Mouse (Mus musculus) brain, adult 2 months (tissue): ENCODE results near the gene Rtl1.
A peak's percentile ranks its signal among the peaks of the same experiment; 100 is the strongest.

ENCODE experiments used
- DNase-seq: peaks from one replicate; pipeline ENCODE4 v3.0.0; 2011; ENCODE audit warnings: low read depth, low spot score

The Rtl1 gene

DNA sequence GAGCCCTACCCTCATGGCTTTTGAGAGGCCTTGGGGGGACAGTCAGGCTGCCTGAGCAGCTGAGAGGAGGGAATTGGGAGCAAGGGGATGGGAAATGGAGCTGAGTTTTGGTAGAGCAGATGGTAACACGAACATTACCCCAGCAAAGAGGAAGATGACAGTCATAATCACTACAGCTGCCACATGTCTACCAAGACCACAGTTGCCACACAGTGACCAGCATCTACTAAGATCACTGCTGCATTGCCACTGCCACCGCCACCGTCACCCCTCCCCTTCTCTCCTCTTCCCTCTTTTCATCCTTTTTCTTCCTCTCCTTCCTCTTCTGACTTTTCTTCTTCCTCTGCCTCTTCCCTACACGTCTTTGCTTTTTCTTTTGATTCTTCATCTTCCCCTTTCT is 27.9 kb downstream of the Rtl1 start:
- DNase-seq: no peak

DNA sequence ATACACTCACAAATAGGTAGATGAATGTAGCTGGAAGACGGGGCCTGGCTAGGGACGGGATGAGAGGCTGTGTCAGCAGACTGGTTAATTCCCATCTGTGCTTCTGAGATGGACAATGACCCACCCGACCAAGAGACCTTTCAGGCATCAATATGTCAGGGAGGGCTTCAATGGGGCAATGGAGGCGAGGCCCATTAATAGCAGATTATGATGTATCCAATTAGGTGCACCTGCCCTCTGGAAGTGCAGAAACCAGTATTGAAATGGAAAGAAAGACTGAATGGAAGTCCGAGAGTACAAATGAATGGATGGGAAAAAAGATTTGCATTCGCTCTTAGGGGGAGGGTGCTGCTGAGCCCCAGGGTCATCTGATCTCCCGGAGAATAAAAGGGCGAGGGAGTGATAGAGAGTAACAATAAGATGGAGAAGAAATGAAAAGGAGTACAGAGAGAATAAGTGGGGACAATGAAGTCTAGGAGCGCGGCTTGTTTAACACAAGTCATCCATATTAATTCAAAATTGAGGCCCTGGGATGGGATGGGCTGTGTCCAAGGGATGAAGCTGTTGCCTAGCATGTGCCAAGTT is 39.9 kb downstream of the Rtl1 start:
- no peak for DNase-seq

DNA sequence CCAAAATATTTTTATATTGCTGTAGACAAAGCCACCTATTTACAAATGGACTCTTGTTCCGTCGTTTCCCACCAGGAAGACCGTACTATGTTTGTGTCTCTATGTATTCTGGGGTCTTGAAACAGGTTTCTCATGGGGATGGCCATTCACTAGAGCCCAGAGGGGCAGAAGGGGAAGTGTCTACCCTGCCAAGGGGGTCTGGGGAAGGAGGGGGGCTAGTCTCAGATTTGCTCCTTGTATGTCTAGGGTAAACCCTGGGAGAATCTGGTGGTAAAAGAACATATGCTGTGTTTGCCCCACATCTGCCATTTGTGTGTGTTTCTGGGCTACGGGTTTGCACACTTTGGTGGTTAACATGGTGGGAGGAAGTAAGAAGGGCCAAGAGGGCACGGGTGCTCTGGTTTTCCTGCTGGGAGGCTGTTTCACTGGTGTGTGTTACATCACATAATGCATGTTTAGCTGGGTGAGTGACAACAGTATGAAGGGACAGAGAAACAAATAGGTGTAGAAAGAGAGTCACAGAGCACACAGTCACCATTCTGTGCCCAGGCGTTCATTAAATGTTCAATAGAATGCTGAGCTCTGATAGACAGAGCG is 41.1 kb downstream of the Rtl1 start:
- no peak for DNase-seq

DNA sequence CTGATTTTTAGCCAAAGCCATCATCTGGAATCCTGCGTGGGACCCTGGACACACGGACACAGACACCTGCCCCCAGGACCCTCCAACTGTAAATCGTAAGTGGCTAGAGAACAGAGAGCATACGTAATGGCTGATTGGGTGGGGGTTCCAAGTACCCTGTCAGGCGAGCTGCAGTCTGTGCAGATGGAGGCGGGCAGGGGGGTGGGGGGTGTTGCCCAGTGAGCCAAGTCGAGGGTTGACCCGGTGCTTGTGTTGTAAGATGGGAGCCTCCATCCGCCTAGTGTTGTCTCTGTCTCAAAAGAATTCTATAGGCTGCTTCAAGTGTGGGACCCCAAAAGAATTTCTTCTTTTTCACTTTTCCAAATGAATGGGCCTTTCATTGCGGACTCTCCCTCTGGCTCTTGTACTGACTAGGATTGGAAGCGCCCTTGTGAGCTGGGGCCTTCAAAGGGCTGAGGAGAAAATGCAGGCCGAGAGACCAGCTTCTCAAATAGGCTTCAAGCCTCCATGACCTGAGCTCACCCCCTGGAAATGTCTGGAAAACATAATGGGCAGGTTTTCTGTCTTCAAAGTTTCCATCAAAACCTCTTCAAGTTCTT is 41.8 kb downstream of the Rtl1 start:
- DNase-seq: no peak

DNA sequence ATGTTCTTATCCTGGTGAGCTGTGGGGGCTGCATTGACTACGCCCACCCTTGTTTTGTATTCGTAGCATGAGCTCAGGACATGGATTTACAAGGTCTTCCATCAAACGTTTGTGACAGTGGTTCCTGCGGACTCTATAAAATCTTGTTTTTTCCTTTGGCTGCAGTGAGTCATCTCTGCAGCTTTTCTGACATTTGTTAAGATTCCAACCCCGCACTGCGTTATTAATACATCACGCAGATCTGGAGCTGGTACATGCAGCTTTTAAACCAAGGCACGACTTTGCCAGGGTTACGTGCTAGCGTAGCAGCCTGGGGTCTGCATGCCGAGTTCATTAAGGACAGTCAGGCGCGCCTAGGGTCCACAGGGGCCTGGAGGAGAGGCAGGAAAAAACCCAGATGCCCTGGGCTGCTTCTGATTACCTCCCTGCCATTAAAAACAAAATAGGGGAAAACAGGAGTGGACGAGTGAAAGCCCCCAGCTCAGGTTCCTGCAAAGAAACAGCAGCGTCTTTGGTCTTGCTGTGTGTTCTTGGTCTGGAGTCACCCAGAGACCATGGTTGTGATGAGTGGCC is 44.2 kb downstream of the Rtl1 start:
- peak; percentile 68 for DNase-seq

DNA sequence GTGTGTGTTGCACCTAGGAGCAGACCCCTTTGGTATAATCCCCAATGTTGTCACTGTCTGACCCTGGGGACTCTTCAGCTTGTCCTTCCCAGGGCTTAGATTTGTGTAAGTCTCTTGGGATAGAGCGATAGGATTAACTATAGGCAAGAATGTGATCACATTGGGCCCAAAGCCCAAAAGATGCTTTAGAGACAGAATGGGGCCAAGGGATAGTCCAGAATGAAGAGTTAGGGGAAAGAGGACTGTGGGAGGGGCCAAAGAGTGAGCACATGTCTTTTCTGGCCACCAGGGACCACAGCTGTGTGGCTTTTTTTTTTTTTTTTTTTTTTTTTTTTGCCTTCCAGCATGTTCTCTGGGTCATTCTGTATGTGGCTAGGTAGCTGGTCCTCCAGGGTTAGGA is 46.6 kb downstream of the Rtl1 start:
- DNase-seq: no peak

DNA sequence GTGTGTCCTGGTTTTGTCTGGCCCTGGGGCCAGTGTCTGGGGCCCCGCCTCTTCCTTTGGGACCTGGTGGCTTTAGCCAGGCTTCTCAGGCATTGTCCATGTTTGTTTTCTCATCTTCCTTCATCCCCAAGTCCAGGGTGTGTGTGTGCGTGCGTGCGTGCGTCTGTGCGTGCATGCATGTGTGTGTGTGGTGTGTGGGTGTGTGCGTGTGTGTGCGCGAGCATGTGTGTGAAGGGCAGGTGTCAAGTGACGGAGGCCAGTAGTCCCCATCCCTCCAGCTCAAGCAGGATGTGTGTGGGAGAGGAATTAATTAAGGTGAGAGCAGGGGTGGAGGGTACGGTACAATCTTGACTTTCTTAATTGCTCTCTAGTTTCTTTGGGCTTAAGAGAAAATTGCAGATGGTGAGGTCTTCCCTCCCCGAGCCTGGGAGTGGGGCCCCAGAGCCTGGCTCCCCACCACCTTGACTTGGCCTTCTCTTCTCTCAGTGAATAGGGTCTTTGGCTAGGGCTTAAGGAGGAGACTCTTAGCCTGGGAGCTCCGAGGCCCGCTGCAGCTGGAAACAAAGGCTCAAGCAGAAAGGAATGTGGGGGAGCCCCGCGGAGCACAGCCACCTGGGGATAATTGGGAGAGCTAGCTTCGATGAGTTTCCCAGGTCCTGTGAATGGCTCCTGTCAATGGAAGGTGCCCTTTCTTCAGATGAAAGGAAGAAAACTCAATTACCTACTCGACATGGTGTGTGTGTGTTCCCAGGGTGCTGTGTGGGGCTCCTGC is 47.2 kb downstream of the Rtl1 start:
- DNase-seq: no peak

DNA sequence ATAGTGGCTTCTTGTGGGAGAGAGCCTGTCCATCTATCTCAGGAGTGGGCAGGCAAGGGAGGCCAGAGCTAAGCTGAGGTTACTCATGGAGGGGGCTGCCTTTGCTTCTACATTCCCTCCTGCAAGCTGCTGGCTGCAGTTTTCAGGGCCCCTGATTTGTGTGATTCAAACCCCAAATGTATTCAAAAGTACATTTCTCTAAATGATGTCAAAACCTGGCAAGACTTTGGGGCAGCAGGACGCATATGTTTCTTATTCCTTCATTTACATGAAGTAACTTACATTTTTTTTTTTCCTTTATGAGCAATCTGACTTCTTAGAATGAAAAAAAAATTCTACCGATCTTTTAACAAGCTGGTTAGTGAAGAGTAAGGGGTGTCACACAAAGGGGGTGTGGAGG is 48.4 kb downstream of the Rtl1 start:
- no peak for DNase-seq

DNA sequence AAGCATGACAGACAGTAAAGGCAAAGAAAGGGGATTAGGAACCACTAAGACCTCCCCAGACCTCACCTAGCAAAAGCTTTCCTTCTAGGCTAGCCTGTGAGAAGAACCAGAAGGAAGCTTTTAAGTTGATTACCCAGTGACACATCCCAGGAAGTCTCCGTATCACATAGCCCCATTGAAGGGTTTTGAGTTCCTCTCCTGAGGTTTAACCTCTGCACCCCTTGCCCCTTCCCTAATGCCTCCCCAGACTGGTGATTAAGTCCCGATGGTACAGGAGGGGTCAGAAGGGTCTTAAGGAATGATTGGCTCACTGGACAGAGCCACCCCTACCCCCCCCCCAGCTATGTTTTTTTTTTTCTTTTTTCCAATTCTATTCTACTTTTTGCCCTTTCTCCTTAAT is 53.0 kb downstream of the Rtl1 start:
- DNase-seq: no peak

DNA sequence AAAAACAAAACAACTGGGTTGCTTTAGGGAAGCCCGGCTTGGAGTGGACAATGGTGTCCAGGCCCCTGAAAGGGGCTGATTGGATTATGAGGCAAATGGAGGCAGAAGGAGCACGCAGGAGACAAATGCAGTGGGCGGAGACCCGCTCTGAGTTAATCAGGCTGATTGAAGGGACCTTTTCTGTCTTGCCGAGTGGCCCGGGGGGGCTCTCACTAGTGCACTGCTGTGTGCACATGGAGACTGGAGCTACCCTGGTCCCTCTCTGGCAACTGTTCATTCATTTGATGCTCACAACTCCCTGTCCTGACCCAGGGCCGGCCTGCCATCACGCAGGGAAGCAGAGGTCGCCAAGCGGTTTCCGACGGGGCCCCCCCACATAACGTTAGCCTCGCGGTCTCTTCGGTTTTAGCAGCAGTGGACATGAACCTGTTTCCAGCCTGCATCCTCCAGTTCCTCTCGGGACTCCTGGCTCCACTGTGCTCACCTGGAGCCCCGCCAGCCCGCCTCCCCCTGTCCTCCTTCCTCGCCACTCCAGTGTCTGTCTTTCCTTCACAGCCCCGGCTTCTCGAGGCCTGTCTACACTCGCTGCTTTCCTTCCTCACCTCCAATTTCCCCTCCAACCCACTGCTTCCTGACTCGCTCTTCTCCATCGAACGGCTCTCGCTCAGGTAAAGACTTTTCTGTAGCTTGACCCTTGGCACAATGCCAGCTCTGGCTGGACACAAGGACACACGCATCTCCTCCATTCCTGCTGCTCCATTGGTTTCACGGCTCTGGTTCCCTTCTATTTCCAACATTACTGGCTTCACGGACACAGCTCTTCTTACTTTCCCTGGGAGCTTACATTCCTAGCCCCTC is 54.0 kb downstream of the Rtl1 start:
- no peak for DNase-seq

DNA sequence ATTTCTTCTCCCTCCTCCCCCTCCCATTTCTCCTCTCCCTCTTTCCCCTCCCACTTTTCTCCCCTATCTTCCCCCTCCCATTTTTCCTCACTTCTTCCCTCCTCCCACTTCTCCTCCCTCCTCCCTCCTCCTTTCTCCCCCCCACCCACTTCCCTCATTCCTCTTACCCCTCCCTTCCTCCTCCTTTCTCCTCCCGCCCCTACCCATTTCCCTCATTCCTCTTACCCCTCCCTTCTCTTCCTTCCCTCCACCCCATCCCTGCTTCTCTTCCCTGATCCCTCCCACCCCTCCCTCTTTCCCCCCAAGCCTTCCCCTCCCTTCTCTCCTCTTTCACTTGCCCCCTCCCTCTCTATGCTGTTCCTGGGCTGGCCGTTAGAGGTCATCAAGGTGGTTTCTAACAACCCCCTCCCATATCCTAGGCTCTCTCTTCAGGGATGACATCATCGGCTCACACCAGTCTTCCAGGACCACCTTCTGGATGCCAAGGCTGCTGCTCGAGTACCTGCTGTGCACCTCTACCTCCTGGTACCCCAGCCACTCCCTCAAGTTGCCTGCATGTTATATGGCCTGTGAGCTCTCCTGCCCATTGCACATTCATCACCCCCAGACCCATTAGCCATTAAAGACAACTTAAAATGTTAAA is 56.7 kb downstream of the Rtl1 start:
- DNase-seq: no peak

DNA sequence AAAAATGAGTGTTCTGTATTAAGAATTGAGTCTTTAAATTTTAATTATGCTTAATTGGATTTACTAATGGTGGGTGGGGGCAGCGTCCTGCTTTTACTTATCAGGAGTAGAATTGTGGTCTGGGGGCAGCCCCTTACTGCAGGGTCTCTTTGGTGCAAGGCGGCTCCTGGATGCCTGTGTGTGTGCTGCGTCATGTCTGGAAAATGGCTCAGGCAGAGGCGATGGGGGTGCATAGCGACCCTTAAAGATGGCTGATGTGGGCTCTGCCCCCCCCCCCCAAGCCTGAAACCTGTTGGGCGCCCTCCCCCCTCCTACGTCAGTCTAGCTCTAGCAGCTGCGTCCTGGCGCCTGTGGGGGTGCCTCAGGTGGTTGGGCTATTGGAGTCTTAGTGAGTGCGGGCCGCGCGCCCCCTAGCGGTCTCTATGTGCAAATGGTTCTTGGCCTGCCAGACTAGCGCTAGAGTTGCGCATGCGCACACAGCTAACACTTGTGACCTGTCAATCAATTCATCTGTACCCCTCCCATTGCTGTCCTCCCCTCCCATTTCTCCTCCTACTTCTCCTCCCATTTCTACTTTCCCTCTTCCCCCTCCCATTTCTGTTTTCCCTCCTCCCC is 57.4 kb downstream of the Rtl1 start:
- DNase-seq: peak; percentile 95

DNA sequence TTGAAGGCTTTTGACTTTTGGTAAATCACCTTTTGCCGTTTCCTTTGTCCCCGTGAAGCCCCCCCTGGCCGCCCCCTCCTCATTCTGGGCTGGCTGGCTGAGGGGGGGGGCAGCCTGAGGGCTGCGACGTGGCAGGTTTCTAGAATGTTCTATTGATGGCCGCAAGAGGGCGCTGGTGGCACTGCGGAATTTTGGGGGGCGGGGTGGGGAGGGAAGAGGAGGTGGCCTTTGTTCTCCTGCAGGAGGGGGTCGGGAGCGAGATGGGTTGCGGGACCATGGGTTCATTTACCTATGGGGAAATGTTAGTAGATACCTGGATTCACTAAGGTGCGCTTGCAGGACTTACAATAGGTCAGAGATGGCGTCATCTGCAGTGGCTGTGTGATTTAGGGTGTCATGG is 58.1 kb downstream of the Rtl1 start:
- peak; percentile 78 for DNase-seq

DNA sequence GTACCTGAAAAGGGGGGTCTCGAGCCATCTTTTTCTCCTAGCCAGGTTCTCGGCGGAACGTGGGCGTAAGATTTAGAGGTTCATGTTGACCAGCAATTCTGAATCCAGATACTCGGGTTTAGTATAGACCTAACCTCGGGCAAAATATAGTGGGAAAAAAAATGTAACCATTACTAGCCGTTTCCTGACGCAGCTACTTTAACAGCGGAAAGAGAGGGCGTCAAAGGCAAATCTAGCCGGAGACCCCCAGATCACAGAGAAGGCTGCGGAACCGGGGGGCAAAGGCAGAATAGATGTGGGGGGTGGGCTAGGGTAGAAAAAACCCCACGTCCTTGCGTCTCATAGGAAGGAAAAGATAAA is 58.6 kb downstream of the Rtl1 start:
- DNase-seq: no peak

DNA sequence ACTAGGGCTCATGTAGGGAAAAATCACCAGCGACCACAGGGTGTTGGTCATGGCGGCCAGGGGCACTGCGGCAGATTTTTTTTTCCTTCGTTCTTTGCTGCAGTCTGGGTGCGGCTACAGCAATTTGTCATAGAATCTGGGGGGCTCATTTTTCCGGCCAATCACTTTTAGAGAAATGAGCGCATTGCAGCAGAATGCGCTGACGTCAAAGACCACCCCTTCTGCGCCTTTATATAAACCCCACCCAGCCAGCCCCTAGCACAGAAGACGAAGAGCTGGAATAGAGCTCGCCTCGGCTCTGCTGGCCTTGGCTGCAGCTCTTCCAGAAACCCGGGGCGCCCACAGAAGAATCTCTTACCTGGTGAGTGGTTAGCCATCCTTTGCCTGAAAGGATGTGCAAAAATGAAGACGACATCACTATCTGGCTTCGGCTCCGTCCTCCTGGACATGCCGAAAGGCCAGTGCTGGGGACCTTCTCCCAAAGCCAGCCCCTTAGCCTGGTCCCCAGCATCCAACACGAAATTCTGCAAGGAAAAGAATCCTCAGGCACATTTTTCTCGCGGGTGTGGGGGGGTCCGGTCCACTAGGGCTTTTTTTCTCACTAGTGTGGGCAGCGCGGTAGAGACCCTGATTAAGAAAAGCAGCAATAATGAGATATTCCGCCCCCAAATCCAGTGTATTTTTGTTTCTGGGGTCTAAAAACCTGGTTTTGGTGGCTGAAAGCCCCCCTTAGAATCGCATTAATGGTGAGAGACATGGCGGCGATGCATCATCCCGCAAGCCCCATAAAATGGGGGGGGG is 59.2 kb downstream of the Rtl1 start:
- peak; percentile 96 for DNase-seq

DNA sequence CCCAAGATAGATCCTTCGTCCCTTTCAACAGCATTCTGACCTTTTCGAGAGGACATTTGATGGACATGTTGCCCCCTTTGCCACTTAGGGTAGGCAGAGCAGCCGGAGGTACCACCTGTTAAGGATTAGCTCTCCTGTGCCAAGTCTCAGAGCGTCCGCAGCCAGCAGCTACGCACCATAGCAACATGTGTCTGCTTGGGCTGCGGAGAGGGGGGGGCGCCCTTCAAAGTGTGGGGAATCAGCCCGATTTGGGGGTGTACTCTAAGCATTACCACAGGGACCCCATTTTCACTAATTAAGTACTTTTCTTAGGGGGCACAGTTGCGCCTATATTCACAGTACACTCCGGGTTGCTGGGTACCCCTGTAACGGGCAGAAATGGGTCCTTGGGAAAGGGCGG is 60.2 kb downstream of the Rtl1 start:
- peak; percentile 49 for DNase-seq
